In the genomic region with DNA sequence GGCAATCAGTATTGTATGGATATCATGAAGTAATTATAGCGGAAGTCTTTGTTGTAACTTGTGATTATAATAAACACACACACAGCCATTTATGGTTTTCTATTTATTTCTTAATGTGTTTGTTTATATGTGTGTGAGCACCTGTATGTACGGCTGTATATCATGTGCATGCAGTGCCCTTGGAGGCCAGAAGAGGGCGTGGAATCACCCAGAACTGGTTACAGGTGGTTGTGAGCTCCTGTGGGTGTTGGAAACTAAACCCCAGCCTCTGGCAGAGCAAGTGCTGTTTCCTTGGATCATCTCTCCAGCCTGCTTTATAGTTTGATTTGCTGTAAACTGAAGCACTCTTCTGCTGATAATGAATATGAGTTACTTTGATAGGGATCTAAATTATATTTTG, we compare ENCODE assay signal across 16 mouse cellular contexts. TPM values are rescaled to one million over a fixed set of nuclear protein-coding genes. Genes with fewer than 3 reads are reported as not detected.
A peak's percentile ranks its signal among the peaks of the same experiment; 100 is the strongest.
DNase-seq lines count a peak whose midpoint lies in the region; ATAC-seq and TF ChIP-seq lines count a peak whose summit lies in the region.
"Had no signal": no experiment of that assay in that cellular context is flagged by ENCODE, and none has a peak within 500 bp of the region (broad histone marks: within the 10 kb centered on the region; RNA-seq: fewer than 3 reads in every experiment).

No protein-coding gene starts in this region.

- no peak overlapping the region for H3K27ac ChIP-seq in hindbrain, postnatal 0 days
- no peak overlapping the region for H3K27ac ChIP-seq in hindbrain, embryonic 12.5 days
- no peak overlapping the region for H3K27ac ChIP-seq in lung, postnatal 0 days (ENCODE audit: low read length)
- H3K27ac ChIP-seq in ES-Bruce4 (ENCODE audit: insufficient read depth, low read length), result no peak overlapping the region
- H3K27ac ChIP-seq: embryonic facial prominence, embryonic 15.5 days; heart, embryonic 10.5 days; hindbrain, embryonic 13.5 days; lung, embryonic 15.5 days had no signal

- H3K4me3 ChIP-seq in hindbrain, postnatal 0 days (ENCODE audit: low read length), result no peak overlapping the region
- no peak overlapping the region for H3K4me3 ChIP-seq in hindbrain, embryonic 12.5 days
- no peak overlapping the region for H3K4me3 ChIP-seq in lung, postnatal 0 days (ENCODE audit: low read depth, low read length)
- no peak overlapping the region for H3K4me3 ChIP-seq in ES-Bruce4 (ENCODE audit: low read depth, low read length)
- H3K4me3 ChIP-seq: embryonic facial prominence, embryonic 15.5 days; heart, embryonic 10.5 days; hindbrain, embryonic 13.5 days; lung, embryonic 15.5 days had no signal

- ATAC-seq in hindbrain, postnatal 0 days, result no peak
- ATAC-seq in hindbrain, embryonic 12.5 days (ENCODE audit: low FRiP score), result no peak
- ATAC-seq in lung, postnatal 0 days, result no peak

- DNase-seq in hindbrain, postnatal 0 days (ENCODE audit: low spot score), result peak; percentile 23
- no peak for DNase-seq in lung, postnatal 0 days (ENCODE audit: low spot score)
- DNase-seq in lung, postnatal 10 days, result no peak
- DNase-seq in brain, embryonic 14.5 days (ENCODE audit: low read depth), result no peak
- DNase-seq in adrenal gland, adult 8-10 months, result no peak
- DNase-seq in right cerebral cortex, postnatal 25 days, result no peak
- DNase-seq: right cerebral cortex, postnatal 4 days; thymus, adult 2 months had no signal

- no peaks in the 10 kb centered on the region for H3K9me3 ChIP-seq in hindbrain, postnatal 0 days (ENCODE audit: low read length)
- peaks cover 5% of the 10 kb centered on the region; the same call in 1 of the 2 replicates for H3K9me3 ChIP-seq in hindbrain, embryonic 12.5 days (replicated peaks)
- no peaks in the 10 kb centered on the region for H3K9me3 ChIP-seq in lung, postnatal 0 days (ENCODE audit: low read length)
- peaks cover 5% of the 10 kb centered on the region for H3K9me3 ChIP-seq in ES-Bruce4 (replicated peaks; ENCODE audit: control insufficient read depth, insufficient read depth, low read length, poor library complexity, severe bottlenecking)
- H3K9me3 ChIP-seq: embryonic facial prominence, embryonic 15.5 days; hindbrain, embryonic 13.5 days; lung, embryonic 15.5 days had no signal

- peaks cover 23% of the 10 kb centered on the region for H3K36me3 ChIP-seq in hindbrain, postnatal 0 days (ENCODE audit: insufficient read depth, low read length)
- peaks cover 35% of the 10 kb centered on the region for H3K36me3 ChIP-seq in hindbrain, embryonic 12.5 days
- no peaks in the 10 kb centered on the region for H3K36me3 ChIP-seq in lung, postnatal 0 days (ENCODE audit: insufficient read depth, low read length)
- no peaks in the 10 kb centered on the region for H3K36me3 ChIP-seq in ES-Bruce4 (ENCODE audit: control insufficient read depth, insufficient read depth, low read length, poor library complexity, severe bottlenecking)

- no peak overlapping the region for H3K9ac ChIP-seq in hindbrain, postnatal 0 days (replicated peaks; ENCODE audit: low read length)
- H3K9ac ChIP-seq in hindbrain, embryonic 12.5 days, result no peak overlapping the region
- no peak overlapping the region for H3K9ac ChIP-seq in lung, postnatal 0 days (replicated peaks; ENCODE audit: low read depth)
- no peak overlapping the region for H3K9ac ChIP-seq in ES-Bruce4 (ENCODE audit: low read depth, poor library complexity, severe bottlenecking)
- H3K9ac ChIP-seq: embryonic facial prominence, embryonic 15.5 days; hindbrain, embryonic 13.5 days; lung, embryonic 15.5 days had no signal

- 58% methylated on average over 3 of the region's 3 CpGs for WGBS in hindbrain, postnatal 0 days
- 63% methylated on average over 3 of the region's 3 CpGs for WGBS in hindbrain, embryonic 12.5 days
- WGBS in lung, postnatal 0 days, result 53% methylated on average over 3 of the region's 3 CpGs

- no peak for TF ChIP-seq POLR2A in ES-Bruce4 (IDR thresholded peaks at IDR 0.05; ENCODE audit: insufficient read depth, low read length)
- TF ChIP-seq POLR2A in brain, embryonic 14.5 days (IDR thresholded peaks at IDR 0.05; ENCODE audit: borderline replicate concordance, extremely low read depth, insufficient read depth, insufficient read length, poor library complexity, severe bottlenecking), result no peak

- peak; percentile 54 for TF ChIP-seq CTCF in hindbrain, postnatal 0 days (IDR thresholded peaks at IDR 0.05; ENCODE audit: low read depth)
- TF ChIP-seq CTCF in lung, postnatal 0 days (IDR thresholded peaks at IDR 0.05), result peak; percentile 46
- peak; percentile 68 for TF ChIP-seq CTCF in ES-Bruce4 (IDR thresholded peaks at IDR 0.05; ENCODE audit: low read depth, low read length)
- peak; percentile 29; the same call in 1 of the 2 replicates for TF ChIP-seq CTCF in brain, embryonic 14.5 days (IDR thresholded peaks at IDR 0.05; ENCODE audit: borderline replicate concordance, extremely low read depth, insufficient read depth, insufficient read length)

- H3K4me2 ChIP-seq in hindbrain, postnatal 0 days (ENCODE audit: low read depth, low read length), result no peak overlapping the region
- no peak overlapping the region for H3K4me2 ChIP-seq in hindbrain, embryonic 12.5 days (replicated peaks)
- no peak overlapping the region for H3K4me2 ChIP-seq in lung, postnatal 0 days (replicated peaks; ENCODE audit: low read depth, low read length)
- H3K4me2 ChIP-seq: embryonic facial prominence, embryonic 15.5 days; hindbrain, embryonic 13.5 days; lung, embryonic 15.5 days had no signal

- H3K4me1 ChIP-seq in hindbrain, postnatal 0 days (ENCODE audit: insufficient read depth, low read length), result no peaks in the 10 kb centered on the region
- H3K4me1 ChIP-seq in hindbrain, embryonic 12.5 days, result no peaks in the 10 kb centered on the region
- H3K4me1 ChIP-seq in lung, postnatal 0 days (ENCODE audit: insufficient read depth, low read depth, low read length), result no peaks in the 10 kb centered on the region
- no peaks in the 10 kb centered on the region for H3K4me1 ChIP-seq in ES-Bruce4 (ENCODE audit: control insufficient read depth, insufficient read depth, low read length)
- H3K4me1 ChIP-seq: embryonic facial prominence, embryonic 15.5 days; heart, embryonic 10.5 days; hindbrain, embryonic 13.5 days; lung, embryonic 15.5 days had no signal

- TF ChIP-seq EP300 in lung, postnatal 0 days (IDR thresholded peaks at IDR 0.05), result no peak
- no peak for TF ChIP-seq EP300 in ES-Bruce4 (IDR thresholded peaks at IDR 0.05; ENCODE audit: insufficient read depth, low read depth, low read length)

- H3K27me3 ChIP-seq in hindbrain, postnatal 0 days (ENCODE audit: insufficient read depth, low read length), result no peaks in the 10 kb centered on the region
- H3K27me3 ChIP-seq in hindbrain, embryonic 12.5 days, result no peaks in the 10 kb centered on the region
- no peaks in the 10 kb centered on the region for H3K27me3 ChIP-seq in lung, postnatal 0 days (replicated peaks; ENCODE audit: insufficient read depth, low read length)
- no peaks in the 10 kb centered on the region for H3K27me3 ChIP-seq in ES-Bruce4 (ENCODE audit: control insufficient read depth, insufficient read depth, low read length, poor library complexity, severe bottlenecking)
- H3K27me3 ChIP-seq: embryonic facial prominence, embryonic 15.5 days; hindbrain, embryonic 13.5 days; lung, embryonic 15.5 days had no signal

RNA-seq across cellular contexts. Expression of a gene that starts 15.2 kb away (rescaled TPM):
- total RNA-seq in hindbrain, postnatal 0 days (2014; rRNA removed), result 0.99 and 2.4 TPM in 2 replicates
- polyA plus RNA-seq in hindbrain, postnatal 0 days (2015; fragmentation: Nextera tagmentation; extraction: Ambion mirVana), result 2.5 and 3.0 TPM in 2 replicates
- 2.6 and 2.7 TPM in 2 replicates for polyA plus RNA-seq in hindbrain, embryonic 12.5 days (2016; fragmentation: Nextera tagmentation; extraction: Ambion mirVana)
- 2.4 and 3.4 TPM in 2 replicates for polyA plus RNA-seq in lung, postnatal 0 days (2015; fragmentation: Nextera tagmentation; extraction: Ambion mirVana)
- 2.3 and 2.4 TPM in 2 replicates for polyA plus RNA-seq in ES-Bruce4 (2011; ENCODE audit: insufficient read depth, insufficient read length, low read depth, missing spikeins)
- 2.0 TPM in 2 replicates for polyA plus RNA-seq in brain, embryonic 14.5 days (2012; rRNA removed)
- total RNA-seq in adrenal gland, adult 8-10 months (2022), result 1 to 10 TPM; 1.4 to 3.4 (median 2.0) TPM

RNA-seq across cellular contexts. Expression of a gene that starts 15.2 kb away (rescaled TPM):
- not detected in 2 replicates for total RNA-seq in hindbrain, postnatal 0 days (2014; rRNA removed)
- polyA plus RNA-seq in hindbrain, postnatal 0 days (2015; fragmentation: Nextera tagmentation; extraction: Ambion mirVana), result not detected in 2 replicates
- not detected in 2 replicates for polyA plus RNA-seq in hindbrain, embryonic 12.5 days (2016; fragmentation: Nextera tagmentation; extraction: Ambion mirVana)
- polyA plus RNA-seq in lung, postnatal 0 days (2015; fragmentation: Nextera tagmentation; extraction: Ambion mirVana), result not detected in 2 replicates
- polyA plus RNA-seq in ES-Bruce4 (2011; ENCODE audit: insufficient read depth, insufficient read length, low read depth, missing spikeins), result not detected in 2 replicates
- not detected in 2 replicates for polyA plus RNA-seq in brain, embryonic 14.5 days (2012; rRNA removed)
- not detected for total RNA-seq in adrenal gland, adult 8-10 months (2022)
- total RNA-seq: adrenal gland, postnatal 4 days had no signal
- polyA plus RNA-seq: embryonic facial prominence, embryonic 15.5 days; heart, embryonic 10.5 days; hindbrain, embryonic 13.5 days; large intestine, adult 2 months; lung, embryonic 15.5 days; thymus, adult 2 months had no signal

RNA-seq across cellular contexts. Expression of a gene that starts 18.0 kb away (rescaled TPM):
- total RNA-seq in hindbrain, postnatal 0 days (2014; rRNA removed), result 30.4 and 32.0 TPM in 2 replicates
- polyA plus RNA-seq in hindbrain, postnatal 0 days (2015; fragmentation: Nextera tagmentation; extraction: Ambion mirVana), result 8.5 and 9.2 TPM in 2 replicates
- 14.2 and 15.0 TPM in 2 replicates for polyA plus RNA-seq in hindbrain, embryonic 12.5 days (2016; fragmentation: Nextera tagmentation; extraction: Ambion mirVana)
- 1.8 TPM in 2 replicates for polyA plus RNA-seq in lung, postnatal 0 days (2015; fragmentation: Nextera tagmentation; extraction: Ambion mirVana)
- 1.2 and 1.3 TPM in 2 replicates for polyA plus RNA-seq in ES-Bruce4 (2011; ENCODE audit: insufficient read depth, insufficient read length, low read depth, missing spikeins)
- polyA plus RNA-seq in brain, embryonic 14.5 days (2012; rRNA removed), result 12.9 and 19.0 TPM in 2 replicates
- 1 to 10 TPM; 4.8 to 8.4 (median 6.1) TPM for total RNA-seq in adrenal gland, adult 8-10 months (2022)

RNA-seq across cellular contexts. Expression of a gene that starts 41.8 kb away (rescaled TPM):
- 10.7 and 14.1 TPM in 2 replicates for total RNA-seq in hindbrain, postnatal 0 days (2014; rRNA removed)
- polyA plus RNA-seq in hindbrain, postnatal 0 days (2015; fragmentation: Nextera tagmentation; extraction: Ambion mirVana), result 21.2 and 21.3 TPM in 2 replicates
- 26.5 and 27.9 TPM in 2 replicates for polyA plus RNA-seq in hindbrain, embryonic 12.5 days (2016; fragmentation: Nextera tagmentation; extraction: Ambion mirVana)
- polyA plus RNA-seq in lung, postnatal 0 days (2015; fragmentation: Nextera tagmentation; extraction: Ambion mirVana), result 31.2 and 38.3 TPM in 2 replicates
- 13.0 and 15.4 TPM in 2 replicates for polyA plus RNA-seq in ES-Bruce4 (2011; ENCODE audit: insufficient read depth, insufficient read length, low read depth, missing spikeins)
- polyA plus RNA-seq in brain, embryonic 14.5 days (2012; rRNA removed), result 19.5 and 20.5 TPM in 2 replicates
- total RNA-seq in adrenal gland, adult 8-10 months (2022), result 10 to 100 TPM; 16.0 to 21.4 (median 19.9) TPM

RNA-seq across cellular contexts. Expression of a gene that starts 41.8 kb away (rescaled TPM):
- total RNA-seq in hindbrain, postnatal 0 days (2014; rRNA removed), result 15.0 and 23.4 TPM in 2 replicates
- polyA plus RNA-seq in hindbrain, postnatal 0 days (2015; fragmentation: Nextera tagmentation; extraction: Ambion mirVana), result 42.7 and 45.3 TPM in 2 replicates
- polyA plus RNA-seq in hindbrain, embryonic 12.5 days (2016; fragmentation: Nextera tagmentation; extraction: Ambion mirVana), result 38.7 and 44.3 TPM in 2 replicates
- 56.0 and 62.6 TPM in 2 replicates for polyA plus RNA-seq in lung, postnatal 0 days (2015; fragmentation: Nextera tagmentation; extraction: Ambion mirVana)
- 41.5 and 41.9 TPM in 2 replicates for polyA plus RNA-seq in ES-Bruce4 (2011; ENCODE audit: insufficient read depth, insufficient read length, low read depth, missing spikeins)
- polyA plus RNA-seq in brain, embryonic 14.5 days (2012; rRNA removed), result 14.4 and 26.5 TPM in 2 replicates
- total RNA-seq in adrenal gland, adult 8-10 months (2022), result 100 to 1,000 TPM; 156 to 205 (median 185) TPM
